Mouse (Mus musculus) MEL (cell line): ENCODE measurements around the gene Xpot.

Experiments
- MAFK ChIP-seq: IDR thresholded peaks from 2 replicates; pipeline ENCODE4 v1.6.1; 2011; ENCODE audit warnings: low read depth, mild to moderate bottlenecking, low read length, improper control_type of control experiment, borderline replicate concordance
- MEF2A ChIP-seq: IDR thresholded peaks from 2 replicates; pipeline ENCODE4 v1.6.1; 2014; ENCODE audit warnings: low read depth, mild to moderate bottlenecking, inconsistent platforms, low read length, improper control_type of control experiment; ENCODE audit not compliant: poor library complexity, insufficient replicate concordance, severe bottlenecking; ENCODE audit errors: extremely low read depth
- POLR2A ChIP-seq, 2 experiments: IDR thresholded peaks; 2 replicates each; pipeline ENCODE4 v1.6.1; 2011 to 2012; ENCODE audit warnings: low read length in 2 of 2, mild to moderate bottlenecking in 2 of 2, control low read depth in 1 of 2, improper control_type of control experiment in 1 of 2, low read depth in 1 of 2, moderate library complexity in 1 of 2; ENCODE audit not compliant: control insufficient read depth in 1 of 2, insufficient read depth in 1 of 2, poor library complexity in 1 of 2
- USF1 ChIP-seq: IDR thresholded peaks from 2 replicates; pipeline ENCODE4 v1.6.1; 2014; ENCODE audit warnings: low read depth, mild to moderate bottlenecking, inconsistent platforms, low read length, improper control_type of control experiment, moderate library complexity

GRCm38 (mm10) chr10:121596580-121596979, 29.6 kb downstream of the Xpot start:
- TF ChIP-seq MEF2A (no peak), POLR2A (IDR thresholded peaks at IDR 0.05; ENCODE audit: control insufficient read depth in 1 of 2, insufficient read depth in 1 of 2, low read depth in 1 of 2, low read length in 2 of 2, poor library complexity in 1 of 2) (no peak), USF1 (no peak), MAFK (no peak)
